Mouse (Mus musculus): ENCODE data around the gene Taf15.
A peak's percentile ranks its signal among the peaks of the same experiment; 100 is the strongest.

DNA sequence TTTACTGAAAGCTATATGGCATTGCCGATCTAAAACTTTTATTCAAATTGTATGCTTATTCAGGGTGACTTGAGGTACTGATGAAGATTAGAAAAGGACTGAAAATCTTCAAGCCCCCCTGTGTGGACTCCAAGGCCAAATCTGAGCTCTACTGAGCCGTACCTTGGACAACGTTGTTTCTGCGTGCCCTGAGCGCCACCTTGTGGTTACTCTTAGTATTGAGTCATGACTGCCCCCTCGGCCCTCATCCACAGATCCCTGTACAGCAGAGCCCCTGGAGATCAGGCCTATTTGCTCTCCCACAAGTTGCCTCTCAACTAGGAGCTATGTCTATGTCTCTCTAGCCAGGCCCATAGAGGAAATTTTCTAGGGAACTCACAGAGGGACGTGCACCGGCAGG lies 48.2 kb upstream of the Taf15 start:
- TF ChIP-seq POLR2A (IDR thresholded peaks at IDR 0.05; ENCODE audit: borderline replicate concordance, insufficient read depth, low read length) (no peak), CTCF (IDR thresholded peaks at IDR 0.05; ENCODE audit: borderline replicate concordance, insufficient read depth, low read depth, low read length) (peak; percentile 98)
